Mouse (Mus musculus) neural tube, embryonic 14.5 days (tissue): Measurements from ENCODE around the gene Plcxd1. TPM values are rescaled to one million over a fixed set of nuclear protein-coding genes. Genes with fewer than 3 reads are reported as not detected.
"Not testable (repeated sequence)": the region's sequence is repeated elsewhere in the genome, so short reads cannot be mapped to it uniquely, and the experiment has no call there.

Experiments
- ATAC-seq: fragments of 200-750 bp; cut with Nextera tagmentation; 2 replicates; pipeline ENCODE4 v1.8.0; 2017; ENCODE audit warnings: low read depth, mild to moderate bottlenecking, moderate TSS enrichment, moderate library complexity
- H3K27ac ChIP-seq: fragments of 300-500 bp; sonication (generic); 2 replicates; pipeline ENCODE4 v1.5.1; 2014; ENCODE audit warnings: low read depth, mild to moderate bottlenecking, control low read depth, low read length, moderate library complexity, mixed read lengths
- H3K27me3 ChIP-seq: fragments of 300-500 bp; sonication (generic); 2 replicates; pipeline ENCODE4 v1.6.1; 2014; ENCODE audit warnings: low read length; ENCODE audit not compliant: control insufficient read depth, insufficient read depth
- H3K36me3 ChIP-seq: fragments of 300-500 bp; sonication (generic); 2 replicates; pipeline ENCODE4 v1.6.1; 2014; ENCODE audit warnings: low read length, mixed read lengths; ENCODE audit not compliant: control insufficient read depth, insufficient read depth
- H3K4me1 ChIP-seq: fragments of 300-500 bp; sonication (generic); 2 replicates; pipeline ENCODE4 v1.6.1; 2014; ENCODE audit warnings: low read length; ENCODE audit not compliant: control insufficient read depth, insufficient read depth
- H3K4me2 ChIP-seq: fragments of 300-500 bp; sonication (generic); 2 replicates; pipeline ENCODE4 v1.6.1; 2014; ENCODE audit warnings: mild to moderate bottlenecking, low read depth, low read length, control low read depth
- H3K4me3 ChIP-seq: fragments of 300-500 bp; sonication (generic); 2 replicates; pipeline ENCODE4 v1.5.1; 2014; ENCODE audit warnings: low read depth, low read length, control low read depth, mixed read lengths
- H3K9ac ChIP-seq: fragments of 300-500 bp; sonication (generic); replicated peaks from 2 replicates; pipeline ENCODE4 v1.6.1; 2014; ENCODE audit warnings: low read depth, mild to moderate bottlenecking, control low read depth, low read length, mixed read lengths
- H3K9me3 ChIP-seq: fragments of 300-500 bp; sonication (generic); 2 replicates; pipeline ENCODE4 v1.6.1; 2016; ENCODE audit warnings: low read length; ENCODE audit not compliant: control insufficient read depth
- whole genome bisulfite sequencing: fragments of 180-500 bp; shearing (Covaris S2); extraction: QIAGEN DNeasy Blood & Tissue Kit; methylation state at CpG from one replicate; pipeline ENCODE4 v1.1.7; 2014; 5-methylcytosine and 5-hydroxymethylcytosine counted together
- polyA plus RNA-seq: library from polyadenylated mRNA; unstranded; fragments of >200 nt; fragmentation: Nextera tagmentation; extraction: Ambion mirVana; gene quantifications from 2 replicates; pipeline ENCODE4 v1.2.1, GENCODE M21; 2014

Gene Plcxd1
- polyA plus RNA-seq, result 2.0 and 2.7 TPM in 2 replicates

GRCm38 (mm10) chr5:110099656-110100580 is at the start of gene Plcxd1:
Gene Plcxd1, plus strand, starts transcription at chr5:110099969.
- Histone ChIP-seq H3K4me3 (no peak within 1 kb of the TSS; the same call in 1 of the 2 replicates), H3K9ac (peak within 1 kb of the TSS; percentile 39; the same call in 1 of the 2 replicates), H3K4me2 (peak within 1 kb of the TSS; percentile 65), H3K27me3 (no peaks in the 10 kb centered on the region), H3K27ac (no peak within 1 kb of the TSS), H3K36me3 (peaks cover 21% of the 10 kb centered on the region), H3K9me3 (no peaks in the 10 kb centered on the region), H3K4me1 (peaks cover 13% of the 10 kb centered on the region; the same call in 1 of the 2 replicates)
- no peak for ATAC-seq
- 6% methylated on average over 24 of the region's 25 CpGs for WGBS

DNA sequence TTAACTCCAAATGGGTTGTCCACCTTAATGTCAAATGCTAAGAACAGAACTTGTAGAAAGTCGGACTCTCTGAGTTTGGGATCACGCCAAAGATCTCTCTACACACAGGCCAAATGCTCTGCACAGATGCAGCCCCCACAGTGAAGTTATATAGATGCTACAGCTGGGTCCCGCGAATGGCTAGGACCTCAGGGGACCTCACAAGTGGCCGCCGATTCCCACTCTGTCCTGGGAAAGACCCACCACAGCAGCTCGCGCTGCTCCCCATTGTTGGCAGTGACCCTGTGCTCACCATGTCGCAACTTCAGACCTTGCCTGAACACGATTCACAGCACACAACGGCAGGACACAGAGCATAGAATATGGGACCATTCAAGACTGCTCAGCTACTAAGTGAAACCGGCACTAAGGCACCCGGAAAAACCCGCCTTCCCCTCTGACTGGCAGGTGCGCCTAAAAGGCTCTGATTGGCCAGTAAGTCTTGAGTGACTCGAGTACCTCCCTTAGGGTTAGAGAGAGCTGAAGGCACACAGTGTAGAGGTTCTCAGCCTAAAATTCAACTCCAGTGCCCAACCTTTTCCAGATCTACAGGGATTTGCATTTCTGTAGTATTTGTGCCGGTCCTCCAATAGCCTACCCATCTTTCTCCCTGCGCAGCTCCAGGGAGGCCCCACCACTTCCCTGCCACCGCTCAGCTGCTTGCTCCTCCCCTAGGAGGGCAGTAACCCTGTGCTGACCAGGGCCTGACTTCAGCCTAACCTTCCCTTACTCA is 41.9 kb upstream of the Plcxd1 start:
- H3K9me3 ChIP-seq, result no peaks in the 10 kb centered on the region
- peak overlapping the region; percentile 54 for H3K4me2 ChIP-seq
- WGBS, result 3% methylated on average over 19 of the region's 19 CpGs
- H3K4me3 ChIP-seq, result peak overlapping the region; percentile 36
- H3K9ac ChIP-seq, result peak overlapping the region; percentile 18
- peak; percentile 99 for ATAC-seq
- H3K27ac ChIP-seq, result no peak overlapping the region
- no peaks in the 10 kb centered on the region for H3K4me1 ChIP-seq
- no peaks in the 10 kb centered on the region for H3K27me3 ChIP-seq
- H3K36me3 ChIP-seq, result no peaks in the 10 kb centered on the region

DNA sequence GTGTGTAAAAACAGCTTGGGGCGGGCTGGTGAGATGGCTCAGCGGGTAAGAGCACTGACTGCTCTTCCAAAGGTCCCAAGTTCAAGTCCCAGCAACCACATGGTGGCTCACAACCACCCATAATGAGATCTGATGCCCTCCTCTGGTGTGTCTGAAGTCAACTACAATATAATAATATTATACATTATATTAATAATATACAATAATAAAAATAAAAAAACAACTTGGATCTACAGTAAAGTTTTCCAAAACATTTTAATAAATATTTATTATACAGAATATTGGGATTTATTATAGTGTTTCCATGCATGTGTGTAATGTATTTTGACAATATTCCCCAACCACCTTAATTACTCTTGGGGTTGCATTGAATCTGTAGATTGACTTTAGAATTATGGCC is 27.4 kb upstream of the Plcxd1 start, which contains the start of gene Gm17655:
Gene Gm17655 (minus strand): TSS at position 101 of the 400 bp plus-strand sequence.
- H3K27me3 ChIP-seq, H3K27ac ChIP-seq, H3K4me2 ChIP-seq, H3K9me3 ChIP-seq, H3K4me3 ChIP-seq, H3K9ac ChIP-seq, ATAC-seq, H3K36me3 ChIP-seq, H3K4me1 ChIP-seq: not testable (repeated sequence)
- WGBS, result 69% methylated on average over 2 of the region's 2 CpGs

GRCm38 (mm10) chr5:110082961-110083360 is 16.8 kb upstream of the Plcxd1 start:
- Histone ChIP-seq H3K9me3 (peaks cover 10% of the 10 kb centered on the region; the same call in 1 of the 2 replicates), H3K27me3 (no peaks in the 10 kb centered on the region), H3K27ac (no peak overlapping the region), H3K4me3 (no peak overlapping the region), H3K4me1 (no peaks in the 10 kb centered on the region), H3K9ac (no peak overlapping the region), H3K36me3 (no peaks in the 10 kb centered on the region), H3K4me2 (no peak overlapping the region)
- 90% methylated on average over 4 of the region's 4 CpGs for WGBS
- ATAC-seq, result no peak

GRCm38 (mm10) chr5:110086161-110086866 is 13.5 kb upstream of the Plcxd1 start:
- Histone ChIP-seq H3K9ac (no peak overlapping the region), H3K27me3 (no peaks in the 10 kb centered on the region), H3K27ac (no peak overlapping the region), H3K9me3 (no peaks in the 10 kb centered on the region), H3K36me3 (no peaks in the 10 kb centered on the region), H3K4me1 (no peaks in the 10 kb centered on the region), H3K4me3 (no peak overlapping the region), H3K4me2 (no peak overlapping the region)
- no peak for ATAC-seq
- WGBS, result 42% methylated on average over 14 of the region's 14 CpGs

- Histone ChIP-seq H3K36me3 (no peaks in the 10 kb centered on the region), H3K9me3 (no peaks in the 10 kb centered on the region), H3K4me3 (no peak overlapping the region), H3K4me1 (no peaks in the 10 kb centered on the region), H3K27ac (no peak overlapping the region), H3K27me3 (no peaks in the 10 kb centered on the region), H3K9ac (no peak overlapping the region), H3K4me2 (no peak overlapping the region)
- no peak for ATAC-seq
- WGBS, result 72% methylated on average over 2 of the region's 2 CpGs
These were observed 8.2 kb upstream of the Plcxd1 start for GRCm38 (mm10) chr5:110091546-110091945.

DNA sequence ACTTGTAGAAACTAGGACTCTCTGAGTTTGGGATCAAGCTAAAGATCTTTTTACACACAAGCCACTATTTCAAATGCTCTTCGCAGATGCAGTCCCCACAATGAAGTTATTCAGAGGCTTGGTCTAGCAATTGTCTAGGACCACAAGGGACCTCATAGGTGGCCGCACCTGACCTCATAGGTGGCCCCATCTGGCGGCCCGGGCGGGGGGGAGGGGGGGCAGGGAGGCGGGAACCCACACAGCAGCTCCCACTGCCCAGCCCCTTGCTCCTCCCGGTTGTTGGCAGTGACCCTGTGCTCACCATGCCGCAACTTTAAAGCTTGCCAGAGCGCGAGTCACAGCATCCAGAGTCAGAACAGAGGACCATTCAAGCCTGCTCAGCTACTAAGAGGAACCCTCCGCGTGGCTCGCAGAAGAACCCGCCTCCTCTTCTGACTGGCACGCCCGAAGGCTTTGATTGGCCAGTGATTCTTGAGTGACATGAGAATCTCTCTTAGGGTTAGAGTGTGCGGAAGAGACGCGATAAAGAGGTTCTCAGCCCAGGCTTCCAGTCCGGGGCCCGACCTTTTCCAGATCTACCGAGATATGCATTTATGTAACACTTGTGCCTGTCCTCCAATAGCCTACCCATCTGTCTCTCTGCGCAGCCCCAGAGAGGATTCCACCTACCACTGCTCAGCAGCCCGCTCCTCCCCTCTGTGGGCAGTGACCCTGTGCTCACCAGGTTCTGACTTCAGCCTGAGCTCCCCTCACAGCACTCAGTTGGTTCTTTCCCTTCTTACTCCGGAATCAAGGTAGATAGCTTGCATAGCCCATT is 5.5 kb upstream of the Plcxd1 start, which contains the start of gene Gm35315:
Gene Gm35315 (minus strand): TSS at position 391 of the 817 bp plus-strand sequence.
- Histone ChIP-seq H3K27ac (peak within 1 kb of the TSS; percentile 10; the same call in 1 of the 2 replicates), H3K4me2 (peak within 1 kb of the TSS; percentile 68), H3K9ac (peak within 1 kb of the TSS; percentile 48), H3K36me3 (no peaks in the 10 kb centered on the region), H3K27me3 (no peaks in the 10 kb centered on the region), H3K9me3 (no peaks in the 10 kb centered on the region), H3K4me3 (peak within 1 kb of the TSS; percentile 40), H3K4me1 (no peaks in the 10 kb centered on the region)
- under 1% methylated on average over 24 of the region's 25 CpGs for WGBS
- peak; percentile 97 for ATAC-seq

GRCm38 (mm10) chr5:110094847-110095213 is 4.9 kb upstream of the Plcxd1 start:
- Histone ChIP-seq H3K27ac (peak overlapping the region; percentile 10; the same call in 1 of the 2 replicates), H3K36me3 (no peaks in the 10 kb centered on the region), H3K4me2 (peak overlapping the region; percentile 68), H3K27me3 (no peaks in the 10 kb centered on the region), H3K4me3 (peak overlapping the region; percentile 40), H3K9me3 (no peaks in the 10 kb centered on the region), H3K9ac (0 out of 2 replicates have a peak overlapping the region, but pooled peaks have one; percentile 48), H3K4me1 (no peaks in the 10 kb centered on the region)
- peak; percentile 44 for ATAC-seq
- WGBS, result 3% methylated on average over 4 of the region's 4 CpGs
